Mouse (Mus musculus): ENCODE results near the gene Ttc33. TPM values are rescaled to one million over a fixed set of nuclear protein-coding genes. Genes with fewer than 3 reads are reported as not detected.

The Ttc33 gene
- polyA plus RNA-seq (2012; rRNA removed) (3.1 and 6.6 TPM in 2 replicates), polyA plus RNA-seq (2014; fragmentation: Nextera tagmentation; extraction: Ambion mirVana) (13.6 and 13.9 TPM in 2 replicates)

GRCm38 (mm10) chr15:5185366-5186292, at the start of gene Ttc33:
TSS of gene Ttc33 (plus strand) at chr15:5185525.
- peak within 1 kb of the TSS; percentile 61 for H3K27ac ChIP-seq
- peak within 1 kb of the TSS; percentile 92 for H3K9ac ChIP-seq (replicated peaks)
- TF ChIP-seq CTCF (IDR thresholded peaks at IDR 0.05; ENCODE audit: low read depth) (peak; percentile 50), EP300 (IDR thresholded peaks at IDR 0.05; ENCODE audit: low read depth) (no peak)
- H3K4me2 ChIP-seq (ENCODE audit: low read depth), result peak within 1 kb of the TSS; percentile 92
- DNase-seq (ENCODE audit: low read depth in 3 of 3, low spot score in 3 of 3) (peak; percentile 46 to 64 (median 55)), ATAC-seq (ENCODE audit: insufficient read depth) (peak; percentile 84)
- H3K36me3 ChIP-seq (replicated peaks; ENCODE audit: control insufficient read depth, insufficient read depth, low read depth), result no peaks in the 10 kb centered on the region
- peak within 1 kb of the TSS; percentile 81 to 99 for H3K4me3 ChIP-seq (ENCODE audit: insufficient read depth in 1 of 2, low read depth in 2 of 2, low read length in 2 of 2)
- H3K27me3 ChIP-seq (ENCODE audit: control insufficient read depth, insufficient read depth, low read length), result no peaks in the 10 kb centered on the region
- under 1% methylated on average over 55 of the region's 55 CpGs for WGBS (ENCODE audit: insufficient replicate concordance)
- no peaks in the 10 kb centered on the region for H3K9me3 ChIP-seq (ENCODE audit: control insufficient read depth, low read length)
- peaks cover 11 to 14% of the 10 kb centered on the region in 2 experiments; a peak in 3 of 4 replicates for H3K4me1 ChIP-seq (replicated peaks; ENCODE audit: control insufficient read depth in 2 of 2, insufficient read depth in 2 of 2, low read length in 1 of 2)

- H3K27ac ChIP-seq, result peak overlapping the region; percentile 77
- H3K9ac ChIP-seq (replicated peaks), result peak overlapping the region; percentile 42; the same call in 1 of the 2 replicates
- 30% methylated on average over 9 of the region's 9 CpGs for WGBS (ENCODE audit: insufficient replicate concordance)
- H3K36me3 ChIP-seq (replicated peaks; ENCODE audit: control insufficient read depth, insufficient read depth, low read depth), result no peaks in the 10 kb centered on the region
- no peaks in the 10 kb centered on the region for H3K27me3 ChIP-seq (ENCODE audit: control insufficient read depth, insufficient read depth, low read length)
- H3K4me3 ChIP-seq (ENCODE audit: insufficient read depth in 1 of 2, low read depth in 2 of 2, low read length in 2 of 2), result no peak overlapping the region
- H3K4me2 ChIP-seq (ENCODE audit: low read depth), result peak overlapping the region; percentile 48
- H3K9me3 ChIP-seq (ENCODE audit: control insufficient read depth, low read length), result no peaks in the 10 kb centered on the region
- DNase-seq (ENCODE audit: low read depth in 3 of 3, low spot score in 3 of 3) (peak in 1 of 3 experiments; percentile 67), ATAC-seq (ENCODE audit: insufficient read depth) (peak; percentile 18; the same call in 1 of the 2 replicates)
- TF ChIP-seq CTCF (IDR thresholded peaks at IDR 0.05; ENCODE audit: low read depth) (no peak), EP300 (IDR thresholded peaks at IDR 0.05; ENCODE audit: low read depth) (peak; percentile 84)
- peaks cover 50 to 54% of the 10 kb centered on the region in 2 experiments for H3K4me1 ChIP-seq (replicated peaks; ENCODE audit: control insufficient read depth in 2 of 2, insufficient read depth in 2 of 2, low read length in 1 of 2)
These were observed 47.1 kb upstream of the Ttc33 start for GRCm38 (mm10) chr15:5138021-5138856.

GRCm38 (mm10) chr15:5139366-5139765, 46.0 kb upstream of the Ttc33 start:
- Histone ChIP-seq H3K4me2 (ENCODE audit: low read depth) (peak overlapping the region; percentile 57), H3K9me3 (ENCODE audit: control insufficient read depth, low read length) (no peaks in the 10 kb centered on the region), H3K4me3 (ENCODE audit: insufficient read depth in 1 of 2, low read depth in 2 of 2, low read length in 2 of 2) (no peak overlapping the region), H3K27ac (peak overlapping the region; percentile 96), H3K36me3 (replicated peaks; ENCODE audit: control insufficient read depth, insufficient read depth, low read depth) (no peaks in the 10 kb centered on the region), H3K4me1 (replicated peaks; ENCODE audit: control insufficient read depth in 2 of 2, insufficient read depth in 2 of 2, low read length in 1 of 2) (peaks cover 50 to 51% of the 10 kb centered on the region in 2 experiments), H3K9ac (replicated peaks) (peak overlapping the region; percentile 47), H3K27me3 (ENCODE audit: control insufficient read depth, insufficient read depth, low read length) (no peaks in the 10 kb centered on the region)
- TF ChIP-seq CTCF (IDR thresholded peaks at IDR 0.05; ENCODE audit: low read depth), result no peak
- TF ChIP-seq EP300 (IDR thresholded peaks at IDR 0.05; ENCODE audit: low read depth), result no peak
- WGBS (ENCODE audit: insufficient replicate concordance), result 22% methylated on average over 2 of the region's 2 CpGs
- DNase-seq (ENCODE audit: low read depth in 3 of 3, low spot score in 3 of 3), result no peak
- ATAC-seq (ENCODE audit: insufficient read depth), result peak; percentile 10

- TF ChIP-seq EP300 (IDR thresholded peaks at IDR 0.05; ENCODE audit: low read depth) (peak; percentile 74), CTCF (IDR thresholded peaks at IDR 0.05; ENCODE audit: low read depth) (no peak)
- Histone ChIP-seq H3K9ac (replicated peaks) (peak overlapping the region; percentile 47), H3K27me3 (ENCODE audit: control insufficient read depth, insufficient read depth, low read length) (no peaks in the 10 kb centered on the region), H3K27ac (peak overlapping the region; percentile 96), H3K4me1 (replicated peaks; ENCODE audit: control insufficient read depth in 2 of 2, insufficient read depth in 2 of 2, low read length in 1 of 2) (peaks cover 50 to 52% of the 10 kb centered on the region in 2 experiments), H3K9me3 (ENCODE audit: control insufficient read depth, low read length) (no peaks in the 10 kb centered on the region), H3K4me3 (ENCODE audit: insufficient read depth in 1 of 2, low read depth in 2 of 2, low read length in 2 of 2) (peak overlapping the region in 1 of 2 experiments; percentile 14; a peak in 1 of 4 replicates), H3K4me2 (ENCODE audit: low read depth) (peak overlapping the region; percentile 57), H3K36me3 (replicated peaks; ENCODE audit: control insufficient read depth, insufficient read depth, low read depth) (no peaks in the 10 kb centered on the region)
- ATAC-seq (ENCODE audit: insufficient read depth) (peak; percentile 84), DNase-seq (ENCODE audit: low read depth in 3 of 3, low spot score in 3 of 3) (peak; percentile 73 to 74 (median 73))
- WGBS (ENCODE audit: insufficient replicate concordance), result 15% methylated on average over 7 of the region's 7 CpGs
These were observed 45.5 kb upstream of the Ttc33 start for GRCm38 (mm10) chr15:5139863-5140262.

All from liver, embryonic 14.5 days (tissue).